Mouse (Mus musculus) lung, embryonic 14.5 days (tissue): ENCODE measurements around the gene Usp7. TPM values are rescaled to one million over a fixed set of nuclear protein-coding genes. Genes with fewer than 3 reads are reported as not detected.

Source experiments
- ATAC-seq: fragments of 200-750 bp; cut with Nextera tagmentation; 2 replicates; pipeline ENCODE4 v1.8.0; 2017; ENCODE audit warnings: mild to moderate bottlenecking, moderate TSS enrichment, moderate library complexity; ENCODE audit not compliant: insufficient read depth
- DNase-seq: peaks from one replicate; pipeline ENCODE4 v3.0.0-alpha.2; 2015
- H3K27ac ChIP-seq: fragments of 300-500 bp; sonication (generic); 2 replicates; pipeline ENCODE4 v1.5.1; 2014; ENCODE audit warnings: low read depth, mild to moderate bottlenecking, moderate library complexity
- H3K27me3 ChIP-seq: fragments of 300-500 bp; sonication (generic); 2 replicates; pipeline ENCODE4 v1.6.1; 2014; ENCODE audit warnings: low read length, control low read depth; ENCODE audit not compliant: insufficient read depth
- H3K36me3 ChIP-seq: fragments of 300-500 bp; sonication (generic); 2 replicates; pipeline ENCODE4 v1.6.1; 2014; ENCODE audit warnings: control low read depth; ENCODE audit not compliant: insufficient read depth
- H3K4me1 ChIP-seq: fragments of 300-500 bp; sonication (generic); 2 replicates; pipeline ENCODE4 v1.6.1; 2014; ENCODE audit warnings: antibody characterized with exemption, control low read depth; ENCODE audit not compliant: insufficient read depth
- H3K4me2 ChIP-seq: fragments of 300-500 bp; sonication (generic); 2 replicates; pipeline ENCODE4 v1.6.1; 2014; ENCODE audit warnings: mild to moderate bottlenecking
- H3K4me3 ChIP-seq: fragments of 300-500 bp; sonication (generic); 2 replicates; pipeline ENCODE4 v1.5.1; 2014; ENCODE audit warnings: low read depth, low read length
- H3K9ac ChIP-seq: fragments of 300-500 bp; sonication (generic); 2 replicates; pipeline ENCODE4 v1.6.1; 2014
- H3K9me3 ChIP-seq: fragments of 300-500 bp; sonication (generic); 2 replicates; pipeline ENCODE4 v1.6.1; 2016; ENCODE audit warnings: low read depth, low read length, control low read depth
- CTCF ChIP-seq: IDR thresholded peaks from 2 replicates; pipeline ENCODE4 v1.5.1; 2016; ENCODE audit warnings: antibody characterized with exemption, low read depth
- WGBS: fragments of 180-500 bp; shearing (Covaris S2); extraction: QIAGEN DNeasy Blood & Tissue Kit; methylation state at CpG from one replicate; pipeline ENCODE4 v1.1.7; 2014; 5-methylcytosine and 5-hydroxymethylcytosine counted together
- polyA plus RNA-seq: library from polyadenylated mRNA; unstranded; fragments of >200 nt; fragmentation: Nextera tagmentation; extraction: Ambion mirVana; gene quantifications from 2 replicates; pipeline ENCODE4 v1.2.1, GENCODE M21; 2014

The Usp7 gene
- polyA plus RNA-seq, result 43.5 and 49.8 TPM in 2 replicates

DNA sequence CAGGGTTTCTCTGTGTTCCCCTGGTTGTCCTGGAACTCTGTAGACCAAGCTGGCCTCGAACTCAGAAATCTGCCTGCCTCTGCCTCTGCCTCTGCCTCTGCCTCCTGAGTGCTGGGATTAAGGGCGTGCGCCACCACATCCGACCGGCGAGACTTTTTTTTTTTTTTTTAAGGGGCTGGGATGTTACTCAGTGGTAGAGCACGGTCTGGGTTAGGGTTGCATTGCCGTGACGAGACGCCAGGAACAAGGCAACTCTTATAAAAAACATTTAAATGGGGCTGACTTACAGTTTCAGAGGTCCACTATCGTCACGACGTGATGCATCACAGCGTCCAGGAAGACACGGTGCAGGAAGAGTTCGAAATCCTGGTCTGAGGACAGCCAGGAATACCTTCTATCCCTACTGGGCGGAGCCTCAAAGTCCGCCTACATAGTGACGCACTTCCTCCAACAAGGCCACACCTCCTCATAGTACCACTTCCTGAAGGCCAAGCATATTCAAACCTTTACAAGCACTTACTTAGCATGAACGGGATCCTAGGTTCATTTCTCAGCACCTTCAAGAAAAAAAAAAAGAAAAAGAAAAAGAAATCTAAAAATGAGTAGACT lies at the start of gene Usp7:
Usp7 (minus strand) TSS at position 360 of the 609 bp plus-strand sequence.
- H3K36me3 ChIP-seq, result no peaks in the 10 kb centered on the region
- H3K9ac ChIP-seq, result no peak within 1 kb of the TSS
- WGBS, result 90% methylated on average over 20 of the region's 20 CpGs
- H3K9me3 ChIP-seq, result no peaks in the 10 kb centered on the region
- H3K4me1 ChIP-seq, result no peaks in the 10 kb centered on the region
- DNase-seq, result no peak
- H3K27me3 ChIP-seq, result no peaks in the 10 kb centered on the region
- H3K4me2 ChIP-seq, result no peak within 1 kb of the TSS
- H3K4me3 ChIP-seq, result no peak within 1 kb of the TSS
- no peak for TF ChIP-seq CTCF
- ATAC-seq, result no peak
- no peak within 1 kb of the TSS for H3K27ac ChIP-seq

DNA sequence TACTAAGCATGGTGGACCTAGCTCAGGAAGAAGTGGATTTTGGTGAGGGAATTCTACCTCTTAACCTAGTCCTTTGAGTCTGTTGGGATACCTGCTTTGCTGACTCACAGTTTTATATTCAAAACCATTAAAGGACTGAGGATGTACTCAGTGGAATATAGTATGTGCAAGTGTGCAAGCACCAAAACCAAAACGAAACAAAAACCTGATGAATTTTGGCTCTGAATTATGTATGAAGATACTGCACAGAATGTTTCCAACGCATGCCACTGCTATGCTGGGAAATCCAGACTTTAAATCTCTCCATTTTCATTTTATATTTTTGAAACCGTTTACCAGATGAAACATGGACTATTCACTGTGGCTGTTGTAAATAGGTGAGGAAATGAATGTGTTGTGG lies 48.4 kb upstream of the Usp7 start:
- DNase-seq, result no peak
- no peaks in the 10 kb centered on the region for H3K9me3 ChIP-seq
- no peaks in the 10 kb centered on the region for H3K4me1 ChIP-seq
- no peak overlapping the region for H3K9ac ChIP-seq
- peaks cover 80% of the 10 kb centered on the region for H3K36me3 ChIP-seq
- no peaks in the 10 kb centered on the region for H3K27me3 ChIP-seq
- no peak for ATAC-seq
- TF ChIP-seq CTCF, result no peak
- no peak overlapping the region for H3K4me3 ChIP-seq
- H3K4me2 ChIP-seq, result no peak overlapping the region
- H3K27ac ChIP-seq, result no peak overlapping the region
- WGBS, result 90% methylated on average over 3 of the region's 3 CpGs

DNA sequence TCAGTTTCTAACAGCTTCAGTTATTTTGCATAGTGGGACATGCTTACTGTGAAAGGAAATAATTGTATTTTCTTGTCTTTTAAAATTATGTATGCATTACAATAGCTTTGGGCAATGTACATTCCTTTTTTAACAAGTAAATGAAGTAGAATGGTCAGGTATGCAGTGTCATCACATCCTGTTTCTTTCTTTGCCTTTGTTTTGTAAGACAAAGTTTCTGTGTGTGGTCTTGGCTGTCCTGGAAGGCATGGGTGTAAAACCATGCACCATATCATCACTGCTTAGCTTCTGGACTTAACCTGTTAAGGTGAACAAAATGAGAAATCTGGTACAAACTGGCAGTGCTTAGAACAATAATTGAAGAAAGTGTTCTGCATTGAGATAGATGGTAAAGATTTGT lies 46.8 kb upstream of the Usp7 start:
- H3K9ac ChIP-seq, result no peak overlapping the region
- TF ChIP-seq CTCF, result no peak
- no peaks in the 10 kb centered on the region for H3K4me1 ChIP-seq
- H3K27me3 ChIP-seq, result no peaks in the 10 kb centered on the region
- DNase-seq (no peak), ATAC-seq (no peak)
- H3K36me3 ChIP-seq, result peaks cover 83% of the 10 kb centered on the region
- no peak overlapping the region for H3K4me3 ChIP-seq
- no peak overlapping the region for H3K4me2 ChIP-seq
- no peak overlapping the region for H3K27ac ChIP-seq
- H3K9me3 ChIP-seq, result no peaks in the 10 kb centered on the region

DNA sequence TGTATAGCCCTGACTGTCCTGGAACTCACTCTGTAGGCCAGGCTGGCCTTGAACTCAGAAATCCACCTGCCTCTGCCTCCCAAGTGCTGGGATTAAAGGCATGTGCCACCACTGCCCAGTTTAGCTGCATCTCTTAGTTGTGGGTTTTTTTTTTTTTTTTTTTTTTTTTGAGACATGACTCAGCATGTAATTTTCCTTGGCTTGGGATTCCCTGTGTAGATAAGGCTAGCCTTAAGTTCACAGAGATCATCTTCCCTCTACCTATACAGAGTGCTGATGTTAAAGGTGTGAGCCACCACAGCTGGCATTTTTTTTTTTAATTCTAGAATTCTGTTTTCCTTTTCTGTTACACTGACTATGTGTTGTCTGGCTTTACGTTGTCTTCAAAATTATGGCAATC lies 45.5 kb upstream of the Usp7 start:
- peaks cover 81% of the 10 kb centered on the region for H3K36me3 ChIP-seq
- WGBS, result 94% methylated on average over 1 of the region's 1 CpGs
- H3K4me3 ChIP-seq, result no peak overlapping the region
- TF ChIP-seq CTCF, result no peak
- H3K9ac ChIP-seq, result no peak overlapping the region
- H3K4me2 ChIP-seq, result no peak overlapping the region
- no peaks in the 10 kb centered on the region for H3K4me1 ChIP-seq
- DNase-seq (no peak), ATAC-seq (no peak)
- no peaks in the 10 kb centered on the region for H3K27me3 ChIP-seq
- no peaks in the 10 kb centered on the region for H3K9me3 ChIP-seq
- no peak overlapping the region for H3K27ac ChIP-seq

- H3K9me3 ChIP-seq, result no peaks in the 10 kb centered on the region
- no peaks in the 10 kb centered on the region for H3K27me3 ChIP-seq
- DNase-seq, result no peak
- H3K4me2 ChIP-seq, result no peak overlapping the region
- peaks cover 1% of the 10 kb centered on the region; the same call in 1 of the 2 replicates for H3K4me1 ChIP-seq
- ATAC-seq, result no peak
- no peak overlapping the region for H3K9ac ChIP-seq
- 90% methylated on average over 1 of the region's 1 CpGs for whole genome bisulfite sequencing
- TF ChIP-seq CTCF, result no peak
- no peak overlapping the region for H3K27ac ChIP-seq
- H3K4me3 ChIP-seq, result no peak overlapping the region
- peaks cover 79% of the 10 kb centered on the region for H3K36me3 ChIP-seq
These were observed 44.8 kb upstream of the Usp7 start for GRCm38 (mm10) chr16:8836876-8837275.

- Histone ChIP-seq H3K4me3 (peak overlapping the region; percentile 99), H3K9me3 (no peaks in the 10 kb centered on the region), H3K4me2 (peak overlapping the region; percentile 93), H3K27me3 (no peaks in the 10 kb centered on the region), H3K4me1 (peaks cover 3% of the 10 kb centered on the region; the same call in 1 of the 2 replicates), H3K27ac (peak overlapping the region; percentile 97; the same call in 1 of the 2 replicates), H3K36me3 (peaks cover 33% of the 10 kb centered on the region), H3K9ac (peak overlapping the region; percentile 99)
- DNase-seq (peak; percentile 9), ATAC-seq (no peak)
- WGBS, result 2% methylated on average over 12 of the region's 12 CpGs
- no peak for TF ChIP-seq CTCF
These were observed 39.1 kb upstream of the Usp7 start for GRCm38 (mm10) chr16:8831241-8831640.

- Histone ChIP-seq H3K4me2 (peak overlapping the region; percentile 93), H3K4me1 (peaks cover 3% of the 10 kb centered on the region; the same call in 1 of the 2 replicates), H3K9ac (peak overlapping the region; percentile 99), H3K4me3 (peak overlapping the region; percentile 99), H3K27me3 (no peaks in the 10 kb centered on the region), H3K36me3 (peaks cover 28% of the 10 kb centered on the region), H3K27ac (peak overlapping the region; percentile 97), H3K9me3 (no peaks in the 10 kb centered on the region)
- WGBS, result under 1% methylated on average over 72 of the region's 74 CpGs
- ATAC-seq (peak; percentile 27), DNase-seq (peak; percentile 80)
- TF ChIP-seq CTCF, result no peak
These were observed 38.5 kb upstream of the Usp7 start for GRCm38 (mm10) chr16:8830431-8831211.
